Mouse (Mus musculus): ENCODE data around the gene Igsf23. TPM values are rescaled to one million over a fixed set of nuclear protein-coding genes. Genes with fewer than 3 reads are reported as not detected.

The Igsf23 gene
- total and polyA plus RNA-seq, 3 experiments = 0.11 TPM; not detected in 2

GRCm38 (mm10) chr7:19923354-19923753 lies 27.2 kb downstream of the Igsf23 start:
- TF ChIP-seq CTCF (IDR thresholded peaks at IDR 0.05; ENCODE audit: low read depth, low read length) = no peak
- no peak for TF ChIP-seq GATA2 (IDR thresholded peaks at IDR 0.05; ENCODE audit: borderline replicate concordance, low read depth, low read length)
- no peak for TF ChIP-seq TAL1 (conservative IDR thresholded peaks at IDR 0.05; ENCODE audit: low read depth, low read length)
- TF ChIP-seq GATA1 (IDR thresholded peaks at IDR 0.05; ENCODE audit: borderline replicate concordance, low read length) = no peak
- no peak for DNase-seq (ENCODE audit: low spot score)
- no peaks in the 10 kb centered on the region; the same call in 1 of the 2 replicates for H3K27me3 ChIP-seq (ENCODE audit: insufficient read depth, low read length)
- ATAC-seq (ENCODE audit: extremely low read depth, insufficient number of reproducible peaks, low FRiP score, poor library complexity, severe bottlenecking) = no peak
- no peaks in the 10 kb centered on the region for H3K9me3 ChIP-seq (replicated peaks)
- H3K36me3 ChIP-seq (replicated peaks) = no peaks in the 10 kb centered on the region
- no peaks in the 10 kb centered on the region for H3K4me1 ChIP-seq (ENCODE audit: insufficient read depth, low read depth, low read length)
- H3K4me3 ChIP-seq (ENCODE audit: low read depth, low read length) = no peak overlapping the region

DNA sequence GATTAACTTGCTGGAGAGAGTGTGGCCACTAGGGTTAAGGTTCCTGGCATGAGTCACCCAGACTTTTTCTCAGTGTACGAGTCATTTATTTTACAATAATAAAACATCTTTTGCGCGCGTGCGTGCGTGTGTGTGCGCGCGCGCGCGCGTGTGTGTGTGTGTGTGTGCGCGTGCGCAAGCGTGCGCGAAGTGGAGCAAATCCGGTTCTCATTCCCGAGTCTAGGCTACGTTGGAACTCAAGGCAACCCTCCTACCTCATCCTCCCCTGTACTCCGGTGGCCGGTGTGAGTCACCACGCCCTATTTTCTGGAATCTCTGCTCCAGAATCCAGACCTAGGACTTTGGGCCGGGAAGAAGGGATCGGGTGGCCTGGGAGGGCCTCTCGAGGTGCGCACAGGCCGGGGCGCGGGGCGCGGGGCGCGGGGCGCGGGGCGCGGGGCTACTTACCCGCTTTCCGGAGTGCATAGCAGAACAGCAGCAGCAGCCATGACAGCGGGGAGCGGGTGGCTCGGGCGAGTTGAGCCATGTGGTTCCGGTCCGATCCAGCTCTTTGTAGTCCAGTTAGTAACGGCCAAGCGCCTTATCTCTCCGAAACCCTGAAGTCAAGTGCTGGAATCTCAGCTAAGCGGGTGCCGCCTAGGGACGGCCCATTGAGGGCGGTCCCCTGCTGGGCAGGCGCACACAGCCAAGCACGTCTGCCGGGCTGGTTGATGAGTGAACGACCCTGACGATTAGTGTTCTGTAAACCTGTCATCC lies 29.9 kb downstream of the Igsf23 start, which contains the start of gene Pvr:
Gene Pvr (minus strand): TSS at position 655 of the 756 bp plus-strand sequence.
- H3K4me3 ChIP-seq (ENCODE audit: low read depth, low read length) = no peak within 1 kb of the TSS
- no peaks in the 10 kb centered on the region for H3K4me1 ChIP-seq (ENCODE audit: insufficient read depth, low read depth, low read length)
- DNase-seq (ENCODE audit: low spot score) (no peak), ATAC-seq (ENCODE audit: extremely low read depth, insufficient number of reproducible peaks, low FRiP score, poor library complexity, severe bottlenecking) (no peak)
- TF ChIP-seq POLR2AphosphoS5 (IDR thresholded peaks at IDR 0.05; ENCODE audit: insufficient replicate concordance, low read depth, low read length) = no peak
- no peak for TF ChIP-seq GATA1 (IDR thresholded peaks at IDR 0.05; ENCODE audit: borderline replicate concordance, low read length)
- TF ChIP-seq GATA2 (IDR thresholded peaks at IDR 0.05; ENCODE audit: borderline replicate concordance, low read depth, low read length) = no peak
- TF ChIP-seq TAL1 (conservative IDR thresholded peaks at IDR 0.05; ENCODE audit: low read depth, low read length) = no peak
- no peak for TF ChIP-seq CTCF (IDR thresholded peaks at IDR 0.05; ENCODE audit: low read depth, low read length)
- H3K36me3 ChIP-seq (replicated peaks) = no peaks in the 10 kb centered on the region
- no peaks in the 10 kb centered on the region; the same call in 1 of the 2 replicates for H3K27me3 ChIP-seq (ENCODE audit: insufficient read depth, low read length)
- no peaks in the 10 kb centered on the region for H3K9me3 ChIP-seq (replicated peaks)

GRCm38 (mm10) chr7:19920166-19920505 lies 30.4 kb downstream of the Igsf23 start:
- ATAC-seq (ENCODE audit: extremely low read depth, insufficient number of reproducible peaks, low FRiP score, poor library complexity, severe bottlenecking) (no peak), DNase-seq (ENCODE audit: low spot score) (no peak)
- Histone ChIP-seq H3K27me3 (ENCODE audit: insufficient read depth, low read length) (no peaks in the 10 kb centered on the region; the same call in 1 of the 2 replicates), H3K9me3 (replicated peaks) (no peaks in the 10 kb centered on the region), H3K4me3 (ENCODE audit: low read depth, low read length) (no peak overlapping the region), H3K36me3 (replicated peaks) (no peaks in the 10 kb centered on the region), H3K4me1 (ENCODE audit: insufficient read depth, low read depth, low read length) (no peaks in the 10 kb centered on the region)
- TF ChIP-seq GATA1 (IDR thresholded peaks at IDR 0.05; ENCODE audit: borderline replicate concordance, low read length) = no peak
- no peak for TF ChIP-seq CTCF (IDR thresholded peaks at IDR 0.05; ENCODE audit: low read depth, low read length)
- TF ChIP-seq GATA2 (IDR thresholded peaks at IDR 0.05; ENCODE audit: borderline replicate concordance, low read depth, low read length) = no peak
- no peak for TF ChIP-seq TAL1 (conservative IDR thresholded peaks at IDR 0.05; ENCODE audit: low read depth, low read length)
- TF ChIP-seq POLR2AphosphoS5 (IDR thresholded peaks at IDR 0.05; ENCODE audit: insufficient replicate concordance, low read depth, low read length) = no peak

GRCm38 (mm10) chr7:19914558-19914957 lies 36.0 kb downstream of the Igsf23 start:
- no peaks in the 10 kb centered on the region for H3K27me3 ChIP-seq (ENCODE audit: insufficient read depth, low read length)
- no peak for DNase-seq (ENCODE audit: low spot score)
- TF ChIP-seq GATA1 (IDR thresholded peaks at IDR 0.05; ENCODE audit: borderline replicate concordance, low read length) = no peak
- TF ChIP-seq TAL1 (conservative IDR thresholded peaks at IDR 0.05; ENCODE audit: low read depth, low read length) = no peak
- TF ChIP-seq POLR2AphosphoS5 (IDR thresholded peaks at IDR 0.05; ENCODE audit: insufficient replicate concordance, low read depth, low read length) = no peak
- no peak for TF ChIP-seq CTCF (IDR thresholded peaks at IDR 0.05; ENCODE audit: low read depth, low read length)
- TF ChIP-seq GATA2 (IDR thresholded peaks at IDR 0.05; ENCODE audit: borderline replicate concordance, low read depth, low read length) = no peak
- no peaks in the 10 kb centered on the region for H3K36me3 ChIP-seq (replicated peaks)
- no peak for ATAC-seq (ENCODE audit: extremely low read depth, insufficient number of reproducible peaks, low FRiP score, poor library complexity, severe bottlenecking)
- no peaks in the 10 kb centered on the region for H3K9me3 ChIP-seq (replicated peaks)
- H3K4me3 ChIP-seq (ENCODE audit: low read depth, low read length) = no peak overlapping the region
- no peaks in the 10 kb centered on the region for H3K4me1 ChIP-seq (ENCODE audit: insufficient read depth, low read depth, low read length)

DNA sequence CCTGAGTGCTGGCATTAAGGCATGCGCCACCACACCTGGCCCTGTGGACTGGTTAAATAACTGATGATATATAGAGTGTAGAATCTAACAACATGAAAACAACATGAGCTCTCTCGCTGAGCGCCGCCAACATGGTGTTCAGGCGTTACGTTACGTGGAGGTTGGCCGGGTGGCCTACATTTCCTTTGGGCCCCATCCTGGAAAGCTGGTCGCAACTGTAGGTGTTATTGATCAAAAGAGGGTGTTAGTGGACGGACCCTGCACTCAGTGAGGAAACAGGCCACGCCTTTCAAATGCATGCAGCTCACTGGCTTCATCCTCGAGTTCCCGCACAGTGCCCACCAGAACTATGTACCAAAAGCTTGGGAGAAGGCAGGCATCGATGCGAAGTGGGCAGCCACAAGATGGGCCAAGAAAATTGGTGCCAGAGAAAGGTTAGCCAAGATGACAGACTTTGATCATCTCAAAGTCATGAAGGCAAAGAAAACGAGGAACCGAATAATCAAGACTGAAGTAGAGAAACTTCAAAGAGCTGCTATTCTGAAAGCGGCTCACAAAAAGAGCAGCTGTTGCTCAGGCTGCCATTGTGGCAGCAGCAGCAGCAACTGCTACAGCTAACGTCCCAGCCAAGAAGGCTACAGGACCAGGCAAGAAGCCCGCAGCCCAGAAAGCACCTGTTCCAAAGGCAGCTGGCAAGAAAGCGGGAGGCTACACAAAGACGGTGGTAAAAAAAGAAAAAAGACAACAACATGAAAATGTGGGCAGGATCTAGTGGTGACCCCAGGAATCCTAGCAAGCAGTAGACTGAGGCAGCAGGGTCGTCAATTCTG lies 38.6 kb downstream of the Igsf23 start:
- Histone ChIP-seq H3K4me1 (ENCODE audit: insufficient read depth, low read depth, low read length) (no peaks in the 10 kb centered on the region), H3K36me3 (replicated peaks) (no peaks in the 10 kb centered on the region), H3K27me3 (ENCODE audit: insufficient read depth, low read length) (no peaks in the 10 kb centered on the region), H3K4me3 (ENCODE audit: low read depth, low read length) (no peak overlapping the region), H3K9me3 (replicated peaks) (no peaks in the 10 kb centered on the region)
- TF ChIP-seq GATA1 (IDR thresholded peaks at IDR 0.05; ENCODE audit: borderline replicate concordance, low read length) (no peak), POLR2AphosphoS5 (IDR thresholded peaks at IDR 0.05; ENCODE audit: insufficient replicate concordance, low read depth, low read length) (no peak), CTCF (IDR thresholded peaks at IDR 0.05; ENCODE audit: low read depth, low read length) (no peak), TAL1 (conservative IDR thresholded peaks at IDR 0.05; ENCODE audit: low read depth, low read length) (no peak), GATA2 (IDR thresholded peaks at IDR 0.05; ENCODE audit: borderline replicate concordance, low read depth, low read length) (no peak)
- DNase-seq (ENCODE audit: low spot score) (no peak), ATAC-seq (ENCODE audit: extremely low read depth, insufficient number of reproducible peaks, low FRiP score, poor library complexity, severe bottlenecking) (no peak)

GRCm38 (mm10) chr7:19911292-19911658 lies 39.3 kb downstream of the Igsf23 start:
- TF ChIP-seq POLR2AphosphoS5 (IDR thresholded peaks at IDR 0.05; ENCODE audit: insufficient replicate concordance, low read depth, low read length) = no peak
- no peak for TF ChIP-seq GATA2 (IDR thresholded peaks at IDR 0.05; ENCODE audit: borderline replicate concordance, low read depth, low read length)
- TF ChIP-seq GATA1 (IDR thresholded peaks at IDR 0.05; ENCODE audit: borderline replicate concordance, low read length) = no peak
- TF ChIP-seq TAL1 (conservative IDR thresholded peaks at IDR 0.05; ENCODE audit: low read depth, low read length) = no peak
- TF ChIP-seq CTCF (IDR thresholded peaks at IDR 0.05; ENCODE audit: low read depth, low read length) = no peak
- DNase-seq (ENCODE audit: low spot score) (no peak), ATAC-seq (ENCODE audit: extremely low read depth, insufficient number of reproducible peaks, low FRiP score, poor library complexity, severe bottlenecking) (no peak)
- no peaks in the 10 kb centered on the region for H3K27me3 ChIP-seq (ENCODE audit: insufficient read depth, low read length)
- H3K4me3 ChIP-seq (ENCODE audit: low read depth, low read length) = no peak overlapping the region
- H3K36me3 ChIP-seq (replicated peaks) = no peaks in the 10 kb centered on the region
- no peaks in the 10 kb centered on the region for H3K9me3 ChIP-seq (replicated peaks)
- no peaks in the 10 kb centered on the region for H3K4me1 ChIP-seq (ENCODE audit: insufficient read depth, low read depth, low read length)

All from G1E (cell line).